ENCODE assay signal across 8 mouse cellular contexts in the genomic region with DNA sequence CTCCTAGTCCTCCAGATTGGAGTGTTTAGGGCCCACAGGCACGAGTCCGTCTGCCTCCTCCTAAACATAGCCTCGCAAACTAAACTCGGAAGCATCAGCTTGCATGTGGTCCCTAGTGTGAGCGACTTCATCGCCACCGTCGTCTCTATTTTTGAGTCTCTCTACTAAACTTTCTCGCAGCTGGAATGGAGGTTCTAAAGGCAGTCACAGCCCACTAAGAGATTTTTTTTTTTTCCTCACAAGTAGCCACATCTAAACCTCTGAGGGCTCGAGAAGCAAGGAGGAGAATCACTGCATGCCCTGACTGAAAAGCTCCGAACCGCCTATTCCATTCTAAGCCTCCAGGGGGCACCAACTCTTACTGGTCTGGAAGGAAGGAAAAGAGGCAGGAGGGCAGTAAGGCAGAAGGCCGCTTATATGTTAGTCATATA.
A peak's percentile ranks its signal among the peaks of the same experiment; 100 is the strongest.
DNase-seq lines count a peak whose midpoint lies in the region; ATAC-seq lines count a peak whose summit lies in the region.

No protein-coding gene starts in this region.

- H3K4me1 ChIP-seq in hindbrain, embryonic 11.5 days (replicated peaks; ENCODE audit: control insufficient read depth, insufficient read depth, low read length) = no peaks in the 10 kb centered on the region
- H3K4me1 ChIP-seq in hindbrain, embryonic 13.5 days (replicated peaks) = 0 out of 2 replicates have a peak, but pooled peaks cover 4% of the 10 kb centered on the region
- H3K4me1 ChIP-seq in limb, embryonic 11.5 days (ENCODE audit: control insufficient read depth, insufficient read depth, low read length) = peaks cover 2% of the 10 kb centered on the region; the same call in 1 of the 2 replicates

- H3K9ac ChIP-seq in hindbrain, embryonic 11.5 days (ENCODE audit: low read depth, low read length) = no peak overlapping the region
- no peak overlapping the region for H3K9ac ChIP-seq in hindbrain, embryonic 13.5 days
- H3K9ac ChIP-seq in limb, embryonic 11.5 days (ENCODE audit: low read length) = no peak overlapping the region

- no peaks in the 10 kb centered on the region for H3K36me3 ChIP-seq in hindbrain, embryonic 11.5 days (ENCODE audit: control insufficient read depth, insufficient read depth, low read length)
- no peaks in the 10 kb centered on the region for H3K36me3 ChIP-seq in hindbrain, embryonic 13.5 days
- no peaks in the 10 kb centered on the region for H3K36me3 ChIP-seq in limb, embryonic 11.5 days (ENCODE audit: control insufficient read depth, insufficient read depth, low read length)

- no peaks in the 10 kb centered on the region for H3K9me3 ChIP-seq in hindbrain, embryonic 11.5 days (ENCODE audit: control insufficient read depth, low read length)
- no peaks in the 10 kb centered on the region for H3K9me3 ChIP-seq in hindbrain, embryonic 13.5 days
- H3K9me3 ChIP-seq in limb, embryonic 11.5 days (ENCODE audit: control insufficient read depth, low read length) = no peaks in the 10 kb centered on the region

- peak; percentile 86 for DNase-seq in hindbrain, embryonic 11.5 days (ENCODE audit: low spot score)
- peak; percentile 81 for DNase-seq in adrenal gland, postnatal 10 days
- peak; percentile 51 for DNase-seq in embryo, embryonic 11.5 days (ENCODE audit: low read depth, low spot score)
- peak; percentile 4 for DNase-seq in induced T-regulatory cell, adult 2 months (ENCODE audit: low read depth)
- DNase-seq in limb, embryonic 11.5 days (ENCODE audit: low spot score) = peak; percentile 81
- DNase-seq in right cerebral cortex, adult 2 months (ENCODE audit: low spot score in 2 of 2) = peak; percentile 84 to 88

- no peak overlapping the region for H3K4me2 ChIP-seq in hindbrain, embryonic 11.5 days (replicated peaks; ENCODE audit: low read depth, low read length)
- no peak overlapping the region for H3K4me2 ChIP-seq in hindbrain, embryonic 13.5 days
- H3K4me2 ChIP-seq in limb, embryonic 11.5 days (ENCODE audit: low read depth, severe bottlenecking) = no peak overlapping the region

- no peaks in the 10 kb centered on the region for H3K27me3 ChIP-seq in hindbrain, embryonic 11.5 days (ENCODE audit: control insufficient read depth, insufficient read depth, low read length)
- H3K27me3 ChIP-seq in hindbrain, embryonic 13.5 days = no peaks in the 10 kb centered on the region
- H3K27me3 ChIP-seq in limb, embryonic 11.5 days (ENCODE audit: control insufficient read depth, insufficient read depth, low read length) = 0 out of 2 replicates have a peak, but pooled peaks cover 2% of the 10 kb centered on the region

- 57% methylated on average over 13 of the region's 13 CpGs for WGBS in hindbrain, embryonic 11.5 days
- WGBS in hindbrain, embryonic 13.5 days = 52% methylated on average over 13 of the region's 13 CpGs
- WGBS in limb, embryonic 11.5 days = 47% methylated on average over 13 of the region's 13 CpGs

- no peak overlapping the region for H3K4me3 ChIP-seq in hindbrain, embryonic 11.5 days (ENCODE audit: low read depth, low read length)
- no peak overlapping the region for H3K4me3 ChIP-seq in hindbrain, embryonic 13.5 days
- H3K4me3 ChIP-seq in limb, embryonic 11.5 days (ENCODE audit: low read depth, low read length) = no peak overlapping the region

- H3K27ac ChIP-seq in hindbrain, embryonic 11.5 days (ENCODE audit: low read depth, low read length) = no peak overlapping the region
- H3K27ac ChIP-seq in hindbrain, embryonic 13.5 days = no peak overlapping the region
- H3K27ac ChIP-seq in limb, embryonic 11.5 days (replicated peaks; ENCODE audit: low read depth, low read length) = no peak overlapping the region

- ATAC-seq in hindbrain, embryonic 11.5 days (ENCODE audit: low FRiP score) = no peak
- ATAC-seq in hindbrain, embryonic 13.5 days (ENCODE audit: low FRiP score) = no peak
- ATAC-seq in limb, embryonic 11.5 days (ENCODE audit: insufficient number of reproducible peaks, low FRiP score, low TSS enrichment, low read depth) = no peak
- ATAC-seq in megakaryocyte progenitor cell, adult 5-6 weeks (replicated peaks; ENCODE audit: poor library complexity) = no peak

Comparison
In these comparisons a context has a peak if more than half of its experiments do, and no peak if none do; other contexts are left out.
1. DNase-seq: peak in every context shown above with its lines; median percentile 86 in hindbrain, embryonic 11.5 days; 86 in right cerebral cortex, adult 2 months; 81 in adrenal gland, postnatal 10 days; 81 in limb, embryonic 11.5 days; 51 in embryo, embryonic 11.5 days; 4 in induced T-regulatory cell, adult 2 months.